Mouse (Mus musculus) gastrocnemius, adult 18-20 months (tissue): ENCODE measurements at regions not wholly inside any gene's neighbourhood (a gene's known extent, or its start where the extent isn't known, plus 50 kb on each side); places are given as distances from the start of the nearest gene placed in this dataset. TPM values are rescaled to one million over a fixed set of nuclear protein-coding genes. Genes with fewer than 3 reads are reported as not detected.
A peak's percentile ranks its signal among the peaks of the same experiment; 100 is the strongest.

Experiments used
- microRNA-seq: library from miRNA; unstranded; fragments of <30 nt; microRNA quantifications from one replicate; pipeline ENCODE4 v1.2.0, GENCODE M21; 2021

Small RNA genes lying in the stretch of these regions (microRNA-seq; reads per million reads assigned to microRNA genes)
- gene Gm44326 (not detected), gene Mir5099 (77.1 reads per million, percentile 56 among the genes with 10 or more reads in this experiment)
